Mouse (Mus musculus) c-Kit-positive CD71-positive TER-119-negative erythroid progenitor cells, embryonic 14.5 days (primary cell): ENCODE measurements around the gene Mmp14.
A peak's percentile ranks its signal among the peaks of the same experiment; 100 is the strongest.

Source experiments
- DNase-seq: peaks from one replicate; pipeline ENCODE4 v3.0.0-alpha.2; 2013; ENCODE audit warnings: low read depth

Gene Mmp14

DNA sequence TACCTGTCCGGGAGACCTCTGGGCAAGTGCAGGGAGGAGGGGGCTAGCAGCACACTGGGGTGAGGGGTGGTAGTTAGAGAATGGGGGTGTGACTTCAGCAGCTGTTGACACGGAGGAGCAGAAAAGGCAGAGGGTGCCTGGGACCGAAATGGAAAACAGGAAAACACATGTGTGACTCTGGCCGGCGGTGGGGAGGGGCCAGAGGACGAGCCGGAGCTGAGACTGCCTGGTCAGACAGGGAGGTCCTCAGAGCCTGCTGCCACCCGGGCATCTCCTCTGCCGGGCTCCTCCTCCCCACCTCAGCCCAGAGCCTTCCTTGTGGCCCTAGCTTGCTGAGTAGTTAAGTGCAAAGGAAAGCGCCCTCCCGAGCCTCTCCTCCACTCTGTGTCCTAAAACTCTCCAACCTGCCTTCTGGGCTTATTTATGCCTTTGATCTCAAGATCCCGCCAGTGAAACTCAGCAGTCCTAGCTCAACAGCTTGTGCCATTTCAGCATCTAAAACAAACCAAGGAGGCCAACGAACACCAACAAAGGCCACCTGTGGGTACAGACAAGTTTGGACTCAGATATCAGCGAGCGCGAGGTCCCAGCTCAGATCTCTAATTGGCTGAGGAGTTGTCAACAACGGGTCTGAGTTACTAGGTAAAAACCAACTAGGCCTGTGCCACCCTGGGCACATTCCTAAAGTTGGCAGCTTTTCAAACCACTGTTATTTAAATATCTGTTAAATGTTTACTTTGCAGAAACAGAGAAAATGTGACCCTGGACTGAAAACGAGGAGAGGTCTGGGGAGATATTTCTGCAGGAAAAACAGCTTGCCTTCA is 17.3 kb upstream of the Mmp14 start:
- no peak for DNase-seq

DNA sequence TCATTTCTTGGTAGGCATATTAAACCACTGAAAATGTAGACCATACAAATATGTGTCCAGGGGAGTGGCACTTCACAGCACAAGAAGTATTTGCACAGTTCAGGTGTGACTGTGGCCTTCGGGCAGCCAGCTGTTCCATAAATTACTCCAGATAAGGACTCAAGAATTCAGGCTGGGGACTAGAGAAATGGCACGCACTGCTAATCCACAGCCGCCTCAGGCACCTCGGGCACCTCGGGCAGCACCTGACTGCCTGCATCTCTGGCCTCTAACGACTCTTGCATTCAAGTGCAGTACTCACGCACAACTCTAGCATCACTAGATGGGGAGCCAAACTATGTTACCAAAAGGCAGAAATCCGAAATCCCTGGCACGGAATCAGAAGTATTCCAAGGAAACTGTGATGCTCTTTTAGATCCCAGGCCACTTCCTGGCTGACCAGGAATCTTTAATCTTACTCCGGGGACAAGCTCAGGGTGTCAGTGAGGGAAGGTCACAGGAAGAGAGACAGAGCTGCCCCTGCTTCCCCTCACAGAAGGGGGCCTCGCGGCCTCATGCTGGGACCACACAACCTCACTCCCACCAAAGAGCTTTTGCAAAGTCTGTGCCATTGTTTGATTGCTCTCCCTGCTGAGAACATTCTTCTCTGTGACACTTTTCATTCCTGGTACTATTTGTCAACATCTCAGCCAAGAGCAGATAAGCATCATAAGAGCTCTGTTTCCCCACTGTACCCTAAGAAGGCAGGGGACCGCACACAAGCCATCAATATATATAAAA is 16.0 kb upstream of the Mmp14 start:
- DNase-seq, result no peak

DNA sequence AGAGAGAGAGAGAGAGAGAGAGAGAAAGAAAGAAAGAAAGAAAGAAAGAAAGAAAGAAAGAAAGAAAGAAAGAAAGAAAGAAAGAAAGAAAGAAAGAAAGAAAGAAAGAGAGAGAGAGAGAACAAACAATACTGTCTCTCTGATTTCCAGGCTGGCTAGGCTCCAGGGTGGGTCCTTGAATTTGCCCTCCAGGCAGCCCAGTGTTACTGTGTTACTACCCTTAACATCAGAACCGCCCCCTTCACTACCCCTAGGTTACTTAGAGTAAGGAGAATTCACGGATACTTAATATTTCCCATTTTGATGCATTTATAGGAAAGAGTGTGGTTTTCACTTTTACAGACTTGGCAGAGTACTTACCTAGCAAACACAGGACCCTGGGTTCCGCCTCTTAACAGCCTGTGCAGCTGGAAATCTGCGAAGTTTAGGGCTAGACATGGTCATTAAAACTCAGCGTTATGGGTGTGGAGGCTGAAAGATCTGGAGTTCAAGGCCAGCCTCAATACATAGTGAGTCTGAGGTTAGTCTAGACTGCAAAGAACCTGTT is 15.1 kb upstream of the Mmp14 start:
- DNase-seq, result no peak

DNA sequence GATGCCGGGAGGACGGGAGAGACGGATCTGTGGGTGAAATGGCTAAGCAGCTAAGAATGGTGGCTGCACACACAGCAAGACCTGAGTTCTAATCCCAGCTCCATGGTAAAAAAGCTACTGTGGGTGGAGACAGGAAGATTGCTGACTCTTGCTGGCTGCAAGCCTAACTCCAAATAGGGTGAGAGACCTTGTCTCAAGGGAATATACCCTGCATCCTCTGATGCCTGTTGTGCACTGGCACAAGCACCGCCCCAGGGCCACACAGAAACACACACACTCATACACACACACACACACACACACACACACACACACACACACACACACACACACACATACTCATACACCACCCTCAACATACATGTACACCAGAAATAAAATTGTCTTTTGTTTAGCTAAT is 14.6 kb upstream of the Mmp14 start:
- DNase-seq, result no peak

DNA sequence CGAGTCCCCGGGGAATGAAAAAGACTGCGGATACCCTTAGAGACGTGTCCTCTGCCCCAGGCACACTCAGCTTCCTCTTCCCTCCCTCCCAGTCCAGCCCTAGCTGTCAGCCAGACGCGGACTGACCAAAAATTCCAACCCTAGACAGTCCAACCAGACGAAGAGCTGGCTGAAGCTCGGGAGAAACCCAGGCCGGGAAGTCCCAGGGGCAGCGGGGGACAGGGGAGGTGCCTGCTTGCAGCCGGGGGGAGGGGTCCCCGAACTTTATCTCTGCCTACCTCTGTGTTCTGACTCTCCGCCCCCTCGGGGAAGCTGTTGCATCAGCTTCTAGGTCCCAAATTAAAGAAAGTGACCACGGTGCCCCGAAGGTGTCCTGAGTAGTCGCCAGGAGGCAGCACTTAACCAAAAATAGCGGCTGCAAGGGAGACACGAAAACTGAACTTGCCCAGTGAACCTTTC is 13.8 kb upstream of the Mmp14 start, which contains the start of gene Slc7a7:
Gene Slc7a7 (minus strand): TSS at position 158 of the 459 bp plus-strand sequence.
- DNase-seq, result peak; percentile 74

DNA sequence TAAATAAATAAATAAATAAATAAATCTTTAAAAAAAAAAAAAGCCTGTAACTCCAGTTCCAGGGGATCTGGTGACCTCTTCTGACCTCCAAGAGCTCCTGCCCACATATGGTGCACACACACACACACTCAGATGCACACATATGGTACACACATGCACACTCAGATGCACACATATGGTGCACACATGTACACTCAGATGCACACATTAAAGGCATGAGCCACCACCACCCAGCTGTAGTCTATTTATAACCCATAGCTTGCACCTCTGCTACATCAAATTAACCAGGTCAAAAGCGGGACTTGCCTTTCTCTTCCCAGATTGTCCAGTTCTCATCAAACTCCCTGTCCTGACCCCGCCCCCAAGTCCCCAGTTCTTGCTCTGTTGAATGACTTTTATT is 10.4 kb upstream of the Mmp14 start:
- DNase-seq, result no peak

DNA sequence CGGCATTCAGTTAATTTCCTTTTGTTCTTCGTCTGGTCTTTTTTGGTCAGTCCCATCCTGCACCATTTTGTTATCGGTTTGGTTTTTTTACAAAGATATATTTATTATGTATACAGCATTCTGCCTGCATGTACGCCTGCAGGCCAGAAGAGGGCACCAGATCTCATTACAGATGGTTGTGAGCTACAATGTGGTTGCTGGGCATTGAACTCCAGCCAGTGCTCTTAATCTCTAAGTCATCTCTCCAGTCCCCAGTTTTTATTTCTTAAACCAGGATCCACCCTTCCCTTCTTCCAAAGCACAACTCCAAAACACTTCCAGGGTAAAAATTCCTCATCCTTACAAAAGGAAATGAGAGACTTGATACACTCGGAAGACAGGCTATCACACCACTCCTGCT is 8.0 kb upstream of the Mmp14 start:
- no peak for DNase-seq

DNA sequence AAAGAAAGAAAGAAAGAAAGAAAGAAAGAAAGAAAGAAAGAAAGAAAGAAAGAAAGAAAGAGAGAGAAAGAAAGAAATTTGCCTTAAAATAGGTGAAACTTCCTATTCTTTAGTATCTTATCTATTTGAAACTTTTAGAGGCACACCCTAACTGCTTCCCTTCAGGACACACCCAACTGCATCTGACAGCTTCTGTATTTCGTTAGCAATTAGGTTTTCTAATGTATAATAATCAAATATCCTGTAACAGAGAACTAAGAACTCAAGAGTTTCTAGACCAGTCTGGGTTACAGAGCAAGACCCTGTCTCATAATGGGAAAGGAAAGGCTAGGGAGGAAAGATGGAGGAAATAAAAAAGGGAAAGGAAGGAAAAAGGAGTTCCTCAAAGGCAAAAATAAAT is 6.8 kb upstream of the Mmp14 start:
- DNase-seq, result no peak

DNA sequence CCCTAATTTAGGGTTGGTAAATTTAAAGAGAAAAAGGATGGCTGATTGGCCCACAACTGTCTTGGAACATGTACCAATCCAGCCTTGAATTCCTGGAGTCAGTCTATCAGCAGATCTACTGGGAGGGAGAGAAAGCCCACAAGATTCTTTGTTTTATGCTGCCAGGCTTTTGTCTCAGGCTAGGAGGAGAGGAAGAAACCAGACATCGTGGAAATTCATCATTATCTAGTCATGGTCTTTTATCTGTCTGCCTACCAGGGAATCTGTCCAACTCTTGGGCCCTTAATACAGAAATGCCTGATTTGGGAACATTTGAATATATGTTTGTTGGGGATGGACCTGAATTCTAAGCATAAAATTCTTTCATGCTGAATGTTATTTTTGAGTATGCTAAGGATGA is 5.9 kb upstream of the Mmp14 start:
- DNase-seq, result no peak

DNA sequence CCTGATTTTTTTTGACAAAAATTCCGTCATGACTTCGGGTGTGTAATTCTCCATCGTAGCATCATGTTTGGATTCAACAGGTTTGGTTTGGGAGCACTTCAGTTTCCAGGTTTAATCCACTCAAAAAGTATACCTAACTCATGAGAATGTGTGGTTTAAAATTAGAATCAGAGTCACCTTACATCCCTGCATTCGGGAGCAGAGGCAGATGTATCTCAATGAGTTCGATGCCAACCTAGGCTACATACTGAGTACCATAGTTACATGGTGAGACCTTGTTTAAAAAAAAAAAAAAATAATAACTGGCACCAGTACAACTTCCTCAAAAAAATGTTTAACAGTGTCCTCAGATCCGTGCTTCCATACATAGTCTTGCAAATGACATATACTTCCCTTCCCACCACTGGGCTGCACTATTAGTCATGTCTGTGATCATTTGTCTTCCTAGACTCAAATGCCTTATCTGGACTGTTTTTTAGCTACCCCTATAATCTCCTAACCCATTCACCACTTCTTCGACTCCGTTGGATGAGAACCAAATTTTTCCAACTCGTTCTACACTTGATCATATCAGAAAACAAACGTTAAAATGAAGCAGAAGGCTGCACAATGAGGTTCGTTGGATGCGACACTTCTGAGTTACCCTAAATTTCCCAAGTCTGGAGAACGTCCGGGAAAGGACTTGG is 5.3 kb upstream of the Mmp14 start:
- no peak for DNase-seq

DNA sequence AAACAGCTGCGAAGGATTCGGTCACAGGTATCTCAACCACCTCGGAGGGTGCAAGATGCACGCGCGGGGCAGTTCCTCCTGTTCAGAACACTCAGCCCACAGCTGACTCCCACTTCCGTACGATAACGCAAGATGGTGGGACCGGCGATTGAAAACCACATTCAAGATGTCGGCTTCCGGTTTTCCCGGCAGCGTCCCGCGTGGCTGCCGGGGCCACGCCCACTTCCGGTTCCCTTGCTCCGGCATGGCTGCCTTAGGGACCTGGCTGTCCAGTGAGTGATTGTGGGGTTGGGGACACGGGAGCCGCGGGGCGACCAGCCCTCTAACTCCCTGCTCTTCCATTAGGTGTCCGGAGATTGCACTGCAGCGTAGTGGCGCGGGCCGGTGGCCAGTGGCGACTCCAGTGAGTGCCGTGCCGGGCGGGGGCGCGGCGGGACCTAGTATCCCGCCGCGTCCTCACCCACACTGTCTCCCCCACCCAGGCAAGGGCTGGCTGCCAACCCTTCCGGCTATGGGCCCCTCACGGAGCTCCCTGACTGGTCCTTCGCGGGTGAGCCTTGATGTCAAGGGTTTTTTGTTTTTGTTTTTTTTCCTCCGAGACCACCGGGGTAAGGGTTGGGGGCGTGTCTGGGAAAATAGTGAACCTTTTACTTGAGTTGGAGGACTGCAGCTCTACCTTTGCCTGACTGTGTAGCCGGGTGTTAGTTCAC is 4.6 kb upstream of the Mmp14 start, which contains the start of gene Mrpl52:
Gene Mrpl52 (plus strand): TSS at position 221 of the 710 bp plus-strand sequence.
- peak; percentile 83 for DNase-seq

DNA sequence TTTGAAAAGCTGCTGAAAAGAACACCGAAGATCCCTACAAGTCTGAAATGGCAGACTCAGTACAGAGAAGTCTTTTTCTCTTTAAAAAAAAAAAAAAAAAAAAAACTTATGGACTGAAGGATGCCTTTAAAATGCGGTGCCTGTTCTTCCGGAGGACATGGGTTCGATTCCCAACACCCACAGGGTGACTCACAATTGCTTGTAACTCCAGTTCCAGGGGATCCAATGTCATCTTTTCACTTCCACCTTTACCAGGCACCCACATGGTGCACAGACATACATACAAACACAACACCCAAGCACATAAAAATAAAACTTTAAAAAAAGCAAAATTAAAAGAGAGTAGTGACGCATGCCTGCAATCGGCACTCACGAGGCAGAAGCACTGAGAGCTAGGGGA is 3.7 kb upstream of the Mmp14 start:
- no peak for DNase-seq

DNA sequence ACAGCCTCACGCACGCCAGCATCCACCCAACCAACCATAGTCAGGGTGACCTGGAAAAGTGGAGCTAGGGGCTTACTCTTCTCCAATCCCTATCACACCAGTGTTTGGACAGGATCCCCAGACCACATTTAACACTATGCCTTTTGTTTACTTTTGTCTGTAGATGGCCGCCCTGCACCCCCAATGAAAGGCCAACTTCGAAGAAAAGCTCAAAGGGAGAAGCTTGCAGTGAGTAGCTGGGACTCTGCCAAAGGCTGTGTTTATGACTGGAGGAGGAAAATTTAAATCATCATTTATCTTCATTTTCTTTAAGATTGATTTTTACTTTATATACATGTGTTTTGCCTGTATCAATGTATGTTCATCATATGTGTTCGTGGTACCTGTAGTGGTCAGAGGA is 3.0 kb upstream of the Mmp14 start:
- DNase-seq, result no peak

DNA sequence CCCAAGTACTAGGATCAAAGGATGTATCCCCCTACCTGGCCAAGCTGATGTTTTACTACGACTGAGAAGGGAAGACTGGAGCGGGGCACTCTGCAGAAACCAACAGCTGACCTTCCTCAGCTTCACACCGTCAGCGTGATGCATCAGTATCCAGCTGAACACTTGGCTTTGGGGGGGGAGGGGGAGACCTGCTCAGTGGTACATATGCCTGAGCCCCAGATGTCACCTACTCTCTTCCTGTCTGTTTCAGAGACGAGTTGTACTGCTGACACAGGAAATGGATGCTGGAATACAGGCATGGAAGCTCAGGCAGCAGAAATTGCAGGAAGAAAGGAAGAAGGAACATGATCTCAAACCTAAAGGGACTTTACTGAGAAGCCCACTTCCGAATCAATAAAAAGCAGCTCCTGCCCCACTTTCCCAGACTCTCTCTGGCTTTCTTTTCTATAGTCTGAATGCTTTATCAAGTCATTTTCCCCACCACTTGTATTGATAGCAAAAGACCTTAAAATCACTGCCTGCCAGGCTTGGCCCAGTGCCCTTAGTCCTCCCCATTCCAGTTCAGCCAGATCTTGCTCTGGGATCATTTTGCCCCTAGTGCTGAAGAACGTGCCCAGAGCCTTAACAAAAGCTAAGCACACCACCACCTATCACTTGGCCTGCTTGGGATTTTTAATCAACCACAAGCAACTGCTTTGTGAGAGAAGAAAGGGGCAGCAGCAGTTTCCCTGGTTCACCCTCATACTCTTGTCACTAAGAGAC is 1.9 kb upstream of the Mmp14 start:
- DNase-seq, result no peak

DNA sequence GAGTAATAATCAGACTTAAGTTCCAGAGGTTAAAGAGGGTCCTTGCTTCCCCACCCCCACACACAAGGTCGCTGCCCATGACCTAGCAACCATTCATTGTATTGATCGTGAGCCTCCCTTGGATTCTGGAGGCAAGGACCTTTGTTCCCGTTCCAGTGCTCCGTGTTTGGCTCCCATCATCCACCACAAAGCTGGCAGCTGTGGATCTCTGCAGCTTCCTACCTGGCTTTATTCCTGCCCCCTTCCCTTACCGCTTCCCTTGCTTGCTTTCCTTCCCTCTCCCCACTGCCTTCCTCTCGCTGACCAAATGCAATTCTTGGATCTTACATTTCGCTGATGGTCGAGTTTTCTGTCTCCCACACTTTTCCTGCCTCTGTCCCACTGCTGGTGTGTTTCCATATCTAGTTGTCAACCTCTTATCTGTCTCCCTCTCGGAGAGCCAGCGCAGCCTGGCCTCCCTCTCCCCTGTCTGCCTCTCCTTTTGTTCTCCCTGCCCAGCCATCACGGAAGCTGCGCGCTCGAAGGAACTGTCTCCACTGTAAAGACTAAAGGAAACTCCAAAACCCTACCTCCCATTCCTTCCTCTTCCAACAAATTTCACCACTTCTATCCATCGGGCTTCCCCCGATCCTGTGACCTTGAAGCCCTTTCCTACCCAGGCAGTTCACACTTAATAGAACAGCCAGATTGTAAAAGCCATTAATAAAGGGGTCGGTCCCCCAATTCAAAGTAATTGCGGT is 836 bp upstream of the Mmp14 start:
- no peak for DNase-seq

DNA sequence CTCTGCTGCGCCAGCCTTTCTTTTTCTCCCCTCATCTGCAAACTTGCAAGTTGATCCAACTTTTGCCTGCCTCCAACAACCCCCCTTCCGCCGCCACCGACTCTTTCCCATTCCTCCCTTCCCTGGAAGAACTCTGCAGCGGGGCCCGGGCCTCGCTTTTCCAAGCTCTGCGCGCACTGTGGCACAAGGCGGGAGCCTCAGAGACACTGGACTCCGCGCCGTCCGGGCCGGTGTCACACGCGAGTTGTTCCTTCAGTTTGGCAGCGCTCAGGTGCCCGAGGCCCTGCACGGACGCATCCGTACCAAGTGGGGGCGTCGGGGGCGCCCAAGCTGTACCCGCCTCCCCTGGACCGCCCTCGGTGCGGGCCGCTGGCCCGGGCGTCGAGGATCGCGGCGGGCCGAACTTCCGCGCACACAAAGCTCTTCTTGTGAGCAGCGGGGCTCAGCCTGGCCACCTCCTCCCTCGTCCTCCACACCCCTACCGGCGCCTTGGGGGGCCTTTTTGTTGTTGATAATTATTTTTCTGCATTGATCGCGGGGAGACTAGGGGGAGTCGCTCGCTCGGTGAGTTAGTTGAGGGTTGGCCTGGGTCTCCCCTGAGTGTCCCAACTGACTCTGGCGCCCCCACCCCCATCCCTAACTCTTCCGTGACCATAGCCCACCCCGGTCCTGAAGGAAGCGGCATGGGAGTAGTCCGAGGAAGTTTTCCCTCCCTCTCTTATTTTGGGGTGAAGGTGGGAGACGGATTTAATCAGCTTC is 845 bp downstream of the Mmp14 start:
- DNase-seq, result no peak

DNA sequence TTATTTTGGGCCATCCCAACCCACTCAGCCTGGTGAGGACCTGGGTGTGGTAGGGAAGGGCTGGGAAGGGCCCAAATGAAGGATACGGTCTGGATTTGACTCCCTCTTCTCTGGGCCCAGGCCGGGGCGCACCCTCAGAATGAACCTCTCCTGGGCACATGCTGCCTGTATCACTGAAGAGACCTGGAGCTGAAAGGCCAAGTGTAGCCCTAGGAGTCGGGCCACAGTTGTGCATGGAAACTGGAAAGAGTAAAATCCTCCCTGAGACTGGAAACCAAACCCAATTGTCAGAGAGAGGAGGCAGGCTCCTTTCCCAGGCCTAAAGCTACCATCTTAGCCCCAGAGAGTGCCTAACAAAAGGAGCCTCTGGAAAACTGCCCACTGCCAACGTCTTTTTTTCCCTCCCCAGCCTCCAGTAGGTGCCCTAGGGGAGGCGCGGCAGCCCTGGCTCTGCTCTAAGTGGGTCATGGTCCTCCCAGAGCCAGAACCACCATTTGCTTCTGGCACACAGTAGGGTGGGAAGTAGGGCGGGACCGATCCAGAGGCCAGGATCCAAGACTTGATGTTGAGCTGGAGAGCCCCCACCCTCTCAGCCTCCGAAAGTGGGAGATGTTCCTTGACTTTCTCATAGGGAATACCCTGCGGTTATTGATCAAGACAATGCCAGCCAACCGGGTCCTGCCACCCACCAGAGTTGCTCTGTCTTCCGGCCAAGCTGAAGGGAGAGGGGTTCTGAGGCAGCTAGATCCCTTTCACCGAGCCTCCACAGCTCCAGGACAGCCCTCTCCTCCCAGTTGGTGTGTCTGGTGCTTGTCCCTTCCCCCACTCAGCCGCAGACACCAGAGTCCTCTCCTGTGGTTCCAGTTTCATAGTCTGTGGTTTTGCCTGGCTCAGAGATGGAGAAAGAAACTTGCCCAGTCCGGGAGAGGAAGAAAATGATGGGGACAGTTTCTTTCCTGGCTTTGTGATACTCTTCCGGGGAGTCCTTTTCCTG is 1.7 kb downstream of the Mmp14 start:
- DNase-seq, result no peak

DNA sequence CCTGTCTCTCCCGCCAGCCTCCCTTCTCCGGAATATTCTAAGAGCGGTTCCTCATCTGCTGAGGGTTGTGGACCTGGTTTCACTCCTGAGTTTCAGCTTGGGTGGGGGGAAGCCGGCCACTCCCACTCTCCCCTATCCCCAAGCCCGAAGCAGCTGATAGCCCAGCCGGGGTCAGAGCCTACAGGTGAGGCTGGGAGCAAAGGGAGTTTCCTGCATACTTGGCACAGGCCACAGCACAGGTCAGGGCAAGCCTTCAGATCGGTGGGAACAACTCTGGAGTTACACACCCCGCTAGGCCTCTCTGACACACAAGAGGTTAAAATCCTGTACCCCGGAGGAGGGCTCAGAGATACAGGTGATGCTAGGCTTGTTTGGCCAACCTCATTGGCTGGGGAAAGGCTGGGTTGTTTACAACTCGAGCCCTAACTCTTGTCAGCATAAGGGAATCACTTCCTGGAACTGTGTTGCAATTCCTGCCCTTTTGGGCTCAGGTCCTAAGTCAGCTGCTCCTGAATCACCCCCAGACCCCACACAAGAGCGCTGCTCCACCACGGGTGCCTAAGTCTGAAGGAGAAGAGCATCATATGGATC is 2.6 kb downstream of the Mmp14 start:
- DNase-seq, result no peak
